Mouse (Mus musculus) hindbrain, embryonic 12.5 days (tissue): ENCODE data around the gene Zfp119a. TPM values are rescaled to one million over a fixed set of nuclear protein-coding genes. Genes with fewer than 3 reads are reported as not detected.
"Not testable (repeated sequence)": the region's sequence is repeated elsewhere in the genome, so short reads cannot be mapped to it uniquely, and the experiment has no call there.

Experiments
- ATAC-seq: fragments of 200-750 bp; cut with Nextera tagmentation; 2 replicates; pipeline ENCODE4 v1.8.0; 2017; ENCODE audit warnings: moderate TSS enrichment; ENCODE audit not compliant: low FRiP score
- H3K27ac ChIP-seq: fragments of 300-500 bp; sonication (generic); 2 replicates; pipeline ENCODE4 v1.5.1; 2016; ENCODE audit warnings: mild to moderate bottlenecking
- H3K27me3 ChIP-seq: fragments of 300-500 bp; sonication (generic); 2 replicates; pipeline ENCODE4 v1.6.1; 2016; ENCODE audit warnings: mild to moderate bottlenecking
- H3K36me3 ChIP-seq: fragments of 300-500 bp; sonication (generic); 2 replicates; pipeline ENCODE4 v1.6.1; 2016; ENCODE audit warnings: mild to moderate bottlenecking
- H3K4me1 ChIP-seq: fragments of 300-500 bp; sonication (generic); 2 replicates; pipeline ENCODE4 v1.6.1; 2016
- H3K4me2 ChIP-seq: fragments of 300-500 bp; sonication (generic); replicated peaks from 2 replicates; pipeline ENCODE4 v1.6.1; 2016; ENCODE audit warnings: mild to moderate bottlenecking
- H3K4me3 ChIP-seq: fragments of 300-500 bp; sonication (generic); 2 replicates; pipeline ENCODE4 v1.5.1; 2016; ENCODE audit warnings: mild to moderate bottlenecking
- H3K9ac ChIP-seq: fragments of 300-500 bp; sonication (generic); 2 replicates; pipeline ENCODE4 v1.6.1; 2016; ENCODE audit warnings: mild to moderate bottlenecking, moderate library complexity
- H3K9me3 ChIP-seq: fragments of 300-500 bp; sonication (generic); replicated peaks from 2 replicates; pipeline ENCODE4 v1.6.1; 2016; ENCODE audit warnings: mild to moderate bottlenecking
- WGBS: fragments of 180-500 bp; shearing (Covaris S2); methylation state at CpG from one replicate; pipeline ENCODE4 v1.1.7; 2016; 5-methylcytosine and 5-hydroxymethylcytosine counted together
- polyA plus RNA-seq: library from polyadenylated mRNA; unstranded; fragments of >200 nt; fragmentation: Nextera tagmentation; extraction: Ambion mirVana; gene quantifications from 2 replicates; pipeline ENCODE4 v1.2.1, GENCODE M21; 2016

Zfp119a gene
- 11.0 and 11.4 TPM in 2 replicates for polyA plus RNA-seq

GRCm38 (mm10) chr17:55878636-55879369, at the start of gene Zfp119a:
Zfp119a (minus strand) TSS chr17:55878930.
- Histone ChIP-seq H3K27ac (peak within 1 kb of the TSS; percentile 88), H3K9ac (peak within 1 kb of the TSS; percentile 59), H3K4me2 (peak within 1 kb of the TSS; percentile 60), H3K4me1 (peaks cover 12% of the 10 kb centered on the region; the same call in 1 of the 2 replicates), H3K4me3 (peak within 1 kb of the TSS; percentile 43)
- not testable (repeated sequence) for H3K27me3 ChIP-seq, H3K9me3 ChIP-seq, H3K36me3 ChIP-seq
- peak; percentile 100 for ATAC-seq
- WGBS = under 1% methylated on average over 39 of the region's 53 CpGs

GRCm38 (mm10) chr17:55906669-55907068, 27.9 kb upstream of the Zfp119a start:
- Histone ChIP-seq H3K4me2 (no peak overlapping the region), H3K36me3 (no peaks in the 10 kb centered on the region), H3K27ac (no peak overlapping the region), H3K4me3 (no peak overlapping the region), H3K4me1 (no peaks in the 10 kb centered on the region), H3K9me3 (no peaks in the 10 kb centered on the region), H3K9ac (no peak overlapping the region), H3K27me3 (no peaks in the 10 kb centered on the region)
- no peak for ATAC-seq

GRCm38 (mm10) chr17:55904131-55904530, 25.4 kb upstream of the Zfp119a start:
- Histone ChIP-seq H3K4me3 (no peak overlapping the region), H3K27me3 (no peaks in the 10 kb centered on the region), H3K4me2 (no peak overlapping the region), H3K36me3 (no peaks in the 10 kb centered on the region), H3K4me1 (no peaks in the 10 kb centered on the region), H3K9ac (no peak overlapping the region), H3K27ac (no peak overlapping the region), H3K9me3 (no peaks in the 10 kb centered on the region; the same call in 1 of the 2 replicates)
- 74% methylated on average over 6 of the region's 6 CpGs for WGBS
- no peak for ATAC-seq

GRCm38 (mm10) chr17:55903687-55904086, 25.0 kb upstream of the Zfp119a start:
- WGBS = 93% methylated on average over 1 of the region's 1 CpGs
- Histone ChIP-seq H3K27me3 (no peaks in the 10 kb centered on the region), H3K4me2 (no peak overlapping the region), H3K9me3 (no peaks in the 10 kb centered on the region; the same call in 1 of the 2 replicates), H3K9ac (no peak overlapping the region), H3K4me3 (no peak overlapping the region), H3K36me3 (no peaks in the 10 kb centered on the region), H3K4me1 (no peaks in the 10 kb centered on the region), H3K27ac (no peak overlapping the region)
- ATAC-seq = no peak

GRCm38 (mm10) chr17:55903087-55903486, 24.4 kb upstream of the Zfp119a start:
- H3K36me3 ChIP-seq = peaks cover 5% of the 10 kb centered on the region
- ATAC-seq = no peak
- no peaks in the 10 kb centered on the region for H3K27me3 ChIP-seq
- WGBS = 48% methylated on average over 2 of the region's 2 CpGs
- peaks cover 5% of the 10 kb centered on the region; the same call in 1 of the 2 replicates for H3K9me3 ChIP-seq
- no peak overlapping the region for H3K27ac ChIP-seq
- H3K9ac ChIP-seq = no peak overlapping the region
- no peak overlapping the region for H3K4me2 ChIP-seq
- H3K4me1 ChIP-seq = no peaks in the 10 kb centered on the region
- no peak overlapping the region for H3K4me3 ChIP-seq

- H3K36me3 ChIP-seq, H3K4me1 ChIP-seq, ATAC-seq, H3K27me3 ChIP-seq, H3K9me3 ChIP-seq, H3K27ac ChIP-seq: not testable (repeated sequence)
- H3K9ac ChIP-seq = peak overlapping the region; percentile 53; the same call in 1 of the 2 replicates
- H3K4me3 ChIP-seq = peak overlapping the region; percentile 45
- H3K4me2 ChIP-seq = peak overlapping the region; percentile 51
- WGBS = 14% methylated on average over 6 of the region's 8 CpGs
Measured at GRCm38 (mm10) chr17:55892406-55892955, 13.8 kb upstream of the Zfp119a start.

- no peak overlapping the region for H3K9ac ChIP-seq
- WGBS = 62% methylated on average over 2 of the region's 2 CpGs
- H3K27me3 ChIP-seq = peaks cover 13% of the 10 kb centered on the region
- no peak for ATAC-seq
- H3K4me3 ChIP-seq = no peak overlapping the region
- H3K27ac ChIP-seq = no peak overlapping the region
- no peaks in the 10 kb centered on the region for H3K36me3 ChIP-seq
- no peaks in the 10 kb centered on the region for H3K4me1 ChIP-seq
- H3K9me3 ChIP-seq = no peaks in the 10 kb centered on the region
- no peak overlapping the region for H3K4me2 ChIP-seq
Measured at GRCm38 (mm10) chr17:55884912-55885311, 6.2 kb upstream of the Zfp119a start.

GRCm38 (mm10) chr17:55883631-55884030, 4.9 kb upstream of the Zfp119a start:
- Histone ChIP-seq H3K27ac (no peak overlapping the region), H3K27me3 (peaks cover 13% of the 10 kb centered on the region; the same call in 1 of the 2 replicates), H3K4me3 (no peak overlapping the region), H3K4me2 (no peak overlapping the region), H3K36me3 (no peaks in the 10 kb centered on the region), H3K9me3 (no peaks in the 10 kb centered on the region), H3K4me1 (peaks cover 3% of the 10 kb centered on the region; the same call in 1 of the 2 replicates), H3K9ac (no peak overlapping the region)
- no peak for ATAC-seq
- WGBS = 62% methylated on average over 2 of the region's 2 CpGs

GRCm38 (mm10) chr17:55878282-55878635, 471 bp downstream of the Zfp119a start:
- Histone ChIP-seq H3K4me3 (peak overlapping the region; percentile 43), H3K9ac (peak overlapping the region; percentile 58), H3K27ac (peak overlapping the region; percentile 40; the same call in 1 of the 2 replicates), H3K4me2 (peak overlapping the region; percentile 60), H3K4me1 (peaks cover 12% of the 10 kb centered on the region; the same call in 1 of the 2 replicates)
- 2% methylated on average over 7 of the region's 8 CpGs for WGBS
- H3K36me3 ChIP-seq, H3K9me3 ChIP-seq, H3K27me3 ChIP-seq, ATAC-seq: not testable (repeated sequence)

- Histone ChIP-seq H3K27me3 (no peaks in the 10 kb centered on the region), H3K4me3 (no peak overlapping the region), H3K4me1 (peaks cover 12% of the 10 kb centered on the region; the same call in 1 of the 2 replicates), H3K27ac (no peak overlapping the region), H3K9ac (no peak overlapping the region), H3K36me3 (no peaks in the 10 kb centered on the region), H3K4me2 (no peak overlapping the region), H3K9me3 (no peaks in the 10 kb centered on the region)
- WGBS = 95% methylated on average over 4 of the region's 4 CpGs
- no peak for ATAC-seq
Measured at GRCm38 (mm10) chr17:55877184-55877583, 1.5 kb downstream of the Zfp119a start.

- Histone ChIP-seq H3K27me3 (no peaks in the 10 kb centered on the region), H3K4me2 (no peak overlapping the region), H3K9ac (no peak overlapping the region), H3K36me3 (no peaks in the 10 kb centered on the region), H3K27ac (no peak overlapping the region), H3K4me1 (no peaks in the 10 kb centered on the region), H3K4me3 (no peak overlapping the region), H3K9me3 (no peaks in the 10 kb centered on the region; the same call in 1 of the 2 replicates)
- 92% methylated on average over 4 of the region's 4 CpGs for WGBS
- no peak for ATAC-seq
Measured at GRCm38 (mm10) chr17:55843067-55843466, 35.7 kb downstream of the Zfp119a start.

GRCm38 (mm10) chr17:55821566-55821965, 57.2 kb downstream of the Zfp119a start:
- Histone ChIP-seq H3K9me3 (no peaks in the 10 kb centered on the region), H3K4me1 (no peaks in the 10 kb centered on the region), H3K27ac (no peak overlapping the region), H3K36me3 (no peaks in the 10 kb centered on the region), H3K4me2 (no peak overlapping the region), H3K4me3 (no peak overlapping the region), H3K27me3 (no peaks in the 10 kb centered on the region), H3K9ac (no peak overlapping the region)
- no peak for ATAC-seq
- 69% methylated on average over 1 of the region's 1 CpGs for WGBS

GRCm38 (mm10) chr17:55816853-55817252, 61.9 kb downstream of the Zfp119a start:
- no peak for ATAC-seq

More at GRCm38 (mm10) chr17:55816853-55817252, 61.9 kb downstream of the Zfp119a start:
- Histone ChIP-seq H3K9ac (no peak overlapping the region), H3K4me2 (no peak overlapping the region), H3K4me3 (no peak overlapping the region), H3K27ac (no peak overlapping the region), H3K27me3 (no peaks in the 10 kb centered on the region), H3K4me1 (no peaks in the 10 kb centered on the region), H3K36me3 (no peaks in the 10 kb centered on the region), H3K9me3 (no peaks in the 10 kb centered on the region)
- 92% methylated on average over 4 of the region's 4 CpGs for WGBS
